Mouse (Mus musculus) cerebellum, postnatal 36 days (tissue): ENCODE results near the gene Gm13420.
"Not testable (repeated sequence)": the region's sequence is repeated elsewhere in the genome, so short reads cannot be mapped to it uniquely, and the experiment has no call there.

Experiments used
- DNase-seq, 2 experiments: peaks; one replicate each; pipeline ENCODE4 v3.0.0; 2021 to 2022; ENCODE audit warnings: mixed read lengths in 2 of 2

Gene Gm13420

GRCm38 (mm10) chr2:29737209-29737925, 14.1 kb downstream of the Gm13420 start:
- no peak for DNase-seq

DNA sequence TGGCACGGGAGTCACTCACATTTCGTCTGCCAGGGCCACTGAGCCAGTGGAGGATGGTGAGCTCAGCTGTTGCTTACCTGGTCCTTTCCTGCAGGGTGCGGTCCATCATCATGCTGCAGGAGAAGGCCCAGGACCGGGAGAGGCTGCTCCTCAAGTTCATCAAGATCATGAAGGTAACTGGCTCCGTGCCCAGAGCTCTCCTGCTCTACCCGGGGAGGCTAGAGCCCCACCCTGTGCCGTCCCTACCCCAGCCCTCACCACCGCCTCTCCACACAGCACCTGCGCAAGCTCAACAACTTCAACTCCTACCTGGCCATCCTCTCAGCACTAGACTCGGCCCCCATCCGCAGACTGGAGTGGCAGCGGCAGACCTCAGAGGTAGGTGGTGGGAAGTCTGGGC, 15.8 kb downstream of the Gm13420 start:
- DNase-seq, result no peak

GRCm38 (mm10) chr2:29733348-29733747, 18.1 kb downstream of the Gm13420 start:
- no peak for DNase-seq

DNA sequence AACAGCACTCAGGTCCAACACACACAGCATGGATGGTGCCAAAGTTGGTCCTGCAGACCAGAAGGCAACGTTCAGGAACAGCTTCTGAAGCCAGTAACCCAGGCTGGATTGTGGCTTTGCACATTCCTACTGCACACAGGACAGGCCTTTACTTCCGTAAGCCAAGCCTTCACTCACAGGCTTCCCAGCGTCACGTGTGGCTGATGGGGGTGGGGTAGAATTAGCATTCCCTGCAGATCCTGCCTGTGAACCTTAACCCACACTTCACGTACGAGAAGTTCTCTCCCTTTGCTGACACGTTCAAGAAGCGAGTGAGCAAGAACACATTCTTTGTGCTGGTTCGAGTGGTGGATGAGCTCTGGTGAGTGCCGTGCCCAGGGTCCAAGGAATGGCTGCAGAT, 18.9 kb downstream of the Gm13420 start:
- no peak for DNase-seq

GRCm38 (mm10) chr2:29731545-29731944, 19.9 kb downstream of the Gm13420 start:
- DNase-seq, result peak; percentile 55 to 64

DNA sequence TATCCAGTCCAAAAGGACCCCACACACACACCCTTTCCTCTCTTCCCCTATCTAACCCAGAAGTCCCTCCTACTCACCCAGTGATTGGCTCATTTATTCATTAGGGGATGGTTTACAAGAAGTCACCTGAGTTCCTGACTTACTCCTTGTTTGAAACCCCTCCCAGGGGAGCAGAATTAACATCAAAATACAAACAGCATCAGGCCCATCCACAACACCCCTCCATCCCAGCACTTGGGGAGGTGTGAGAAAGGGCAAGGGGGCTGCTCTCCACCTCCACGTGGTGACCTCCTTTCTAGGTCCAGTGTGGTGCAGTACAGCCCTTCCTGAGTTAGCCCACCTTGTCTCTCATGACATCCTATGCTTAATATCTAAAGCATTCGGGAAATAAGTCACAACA, 22.0 kb downstream of the Gm13420 start:
- DNase-seq, result no peak

DNA sequence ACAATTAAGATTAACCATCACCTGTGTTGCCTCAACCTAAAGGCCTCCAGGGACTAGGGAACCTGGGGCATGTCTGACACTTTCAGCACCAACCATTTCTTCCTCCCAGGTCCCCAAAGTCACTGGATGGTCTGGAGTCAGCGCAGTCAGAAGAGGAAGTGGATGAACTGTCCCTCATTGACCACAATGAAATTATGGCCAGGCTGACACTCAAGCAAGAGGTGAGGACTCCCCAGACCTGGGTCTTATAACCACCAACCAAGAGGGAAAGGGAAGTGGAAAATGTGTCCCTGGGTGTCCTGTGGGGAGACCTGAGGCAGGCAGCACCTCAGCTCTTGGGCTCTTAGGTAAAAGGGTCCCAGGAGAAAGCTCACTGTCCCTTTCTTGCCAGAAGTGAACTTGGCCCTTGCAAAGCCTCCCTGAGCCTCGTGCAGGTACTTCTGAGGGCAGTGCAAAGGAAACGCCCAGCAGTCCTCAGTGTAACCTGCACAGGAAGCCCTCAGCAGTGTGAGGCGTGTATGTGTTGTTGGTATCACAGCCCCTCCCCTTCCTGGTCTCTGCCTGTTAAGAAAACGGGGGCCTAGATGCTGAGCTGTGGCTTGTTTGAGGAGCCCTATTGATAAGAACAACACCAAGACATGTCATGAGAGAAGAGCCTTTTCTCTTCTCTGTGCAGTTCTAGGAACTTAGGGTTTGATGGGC, 26.7 kb downstream of the Gm13420 start:
- DNase-seq, result no peak

GRCm38 (mm10) chr2:29723132-29723531, 28.4 kb downstream of the Gm13420 start:
- DNase-seq, result no peak

- DNase-seq, result no peak
Observed at GRCm38 (mm10) chr2:29718581-29718980, 32.9 kb downstream of the Gm13420 start.

GRCm38 (mm10) chr2:29716691-29717090, 34.8 kb downstream of the Gm13420 start:
- DNase-seq, result no peak

DNA sequence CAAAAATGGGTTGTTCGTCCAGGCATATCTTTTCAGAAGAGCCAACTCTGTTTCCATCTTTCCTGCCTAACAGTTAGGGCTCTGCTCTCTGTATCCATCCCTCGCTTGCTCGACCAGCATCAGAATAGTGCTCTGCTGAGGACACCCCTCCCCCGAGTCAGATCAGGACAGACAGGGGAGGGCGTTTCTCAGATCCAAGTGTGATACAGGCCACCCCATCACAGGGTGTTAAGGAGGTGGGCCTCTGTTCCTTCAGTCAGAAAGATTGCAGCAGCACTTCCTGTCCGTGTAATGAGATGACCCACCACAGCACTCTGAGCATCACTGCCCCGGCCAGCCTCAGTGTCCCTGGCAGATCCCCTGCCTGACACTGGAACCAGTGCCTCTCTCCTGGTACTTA, 35.3 kb downstream of the Gm13420 start:
- no peak for DNase-seq

DNA sequence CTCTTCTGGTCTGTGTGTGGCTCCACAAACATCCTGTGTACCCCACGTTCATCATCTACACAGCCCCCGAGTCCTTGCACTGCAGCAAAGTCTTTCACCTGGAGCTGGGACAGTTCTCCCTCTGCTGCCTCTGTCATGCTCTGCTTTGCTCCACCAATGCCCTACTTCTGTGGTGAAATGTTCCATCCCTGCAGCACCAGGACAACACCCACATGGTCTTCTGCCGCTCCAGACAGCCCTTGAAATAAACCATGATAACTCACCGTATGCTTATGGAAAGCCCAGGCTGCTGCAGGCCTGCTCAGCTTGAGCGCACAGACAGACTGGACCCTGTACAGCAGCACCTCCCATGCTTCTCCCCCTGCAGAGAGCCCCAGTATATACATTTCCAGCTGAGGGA, 37.4 kb downstream of the Gm13420 start:
- no peak for DNase-seq

GRCm38 (mm10) chr2:29713501-29713900, 38.0 kb downstream of the Gm13420 start:
- no peak for DNase-seq

GRCm38 (mm10) chr2:29711877-29712276, 39.6 kb downstream of the Gm13420 start:
- DNase-seq, result no peak

GRCm38 (mm10) chr2:29711038-29711437, 40.4 kb downstream of the Gm13420 start:
- no peak for DNase-seq

DNA sequence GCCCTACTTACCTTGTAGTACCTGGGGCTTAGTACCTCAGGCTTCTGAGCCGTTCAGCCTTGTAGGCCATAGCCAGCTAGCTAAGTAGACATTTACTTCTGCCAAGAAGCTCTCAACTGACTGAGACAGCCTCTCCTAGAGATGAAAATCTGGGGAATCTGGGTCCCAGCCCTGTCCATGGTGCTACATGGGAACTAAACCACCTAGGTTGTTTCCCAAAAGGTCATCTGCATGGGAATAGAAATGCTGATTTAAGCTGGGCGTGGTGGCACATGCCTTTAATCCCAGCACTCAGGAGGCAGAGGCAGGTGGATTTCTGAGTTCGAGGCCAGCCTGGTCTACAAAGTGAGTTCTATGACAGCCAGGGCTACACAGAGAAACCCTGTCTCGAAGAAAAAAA, 43.3 kb downstream of the Gm13420 start:
- not testable (repeated sequence) for DNase-seq

DNA sequence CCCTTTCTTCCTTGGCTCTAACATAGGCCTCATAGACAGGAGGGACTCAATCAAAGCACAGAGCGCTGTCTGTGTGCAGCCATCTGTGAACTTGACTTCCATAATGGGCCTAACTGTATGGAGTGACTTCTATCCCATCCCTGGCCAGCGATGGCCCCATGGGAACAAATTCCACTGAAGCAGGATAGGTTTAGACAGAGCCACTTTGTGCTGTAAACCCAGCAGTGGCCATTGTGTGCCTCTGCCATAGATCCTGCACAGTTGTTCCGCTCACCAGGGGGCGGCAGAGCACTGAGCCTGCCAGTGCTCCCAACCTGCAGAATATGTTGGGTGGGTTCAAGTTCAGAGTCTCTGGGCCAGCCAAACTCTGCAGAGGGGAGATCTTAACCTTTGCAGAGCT, 43.8 kb downstream of the Gm13420 start:
- DNase-seq, result peak; percentile 37 to 45

DNA sequence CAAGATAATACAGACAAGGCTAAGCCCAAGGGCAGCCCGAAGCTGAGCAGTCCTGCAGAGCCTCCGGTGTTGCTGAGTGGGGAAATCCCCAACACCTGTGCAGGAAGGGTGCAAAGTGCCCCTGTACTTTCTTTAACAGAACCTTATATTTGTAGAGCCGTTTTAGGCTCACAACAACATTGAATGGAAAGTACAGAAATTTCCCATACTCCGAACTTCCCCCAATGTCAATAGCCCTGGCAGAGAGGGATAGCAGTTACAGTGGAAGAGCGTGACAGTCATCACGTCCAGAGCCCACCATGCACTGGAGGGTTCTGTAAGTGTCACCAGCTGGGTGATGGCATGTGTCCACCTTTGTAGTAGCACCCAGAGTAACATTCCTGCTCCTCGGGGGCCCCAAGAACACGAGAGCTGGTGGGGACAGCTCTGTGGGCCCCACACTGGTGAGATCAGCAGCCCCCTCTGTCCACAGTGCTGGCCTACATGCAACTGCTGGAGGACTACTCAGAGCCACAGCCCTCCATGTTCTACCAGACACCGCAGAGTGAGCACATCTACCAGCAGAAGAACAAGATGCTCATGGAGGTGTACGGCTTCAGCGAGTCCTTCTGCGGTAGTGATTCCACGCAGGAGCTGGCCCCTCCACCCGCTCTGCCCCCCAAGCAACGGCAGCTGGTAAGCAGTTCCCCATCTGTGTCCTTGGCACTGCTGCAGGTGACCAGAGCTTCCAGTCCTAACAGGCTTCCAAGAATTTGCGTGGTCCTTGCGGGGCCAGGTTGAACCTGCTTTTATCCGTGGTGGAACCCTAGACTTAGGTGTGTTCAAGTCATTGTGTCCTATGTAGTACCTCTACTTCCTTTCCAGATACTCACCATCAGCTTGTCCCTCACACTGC, 44.5 kb downstream of the Gm13420 start:
- peak; percentile 60 to 66 for DNase-seq

- DNase-seq, result peak; percentile 87 to 89
Observed at GRCm38 (mm10) chr2:29705493-29705892, 46.0 kb downstream of the Gm13420 start.

GRCm38 (mm10) chr2:29703104-29704081, 48.1 kb downstream of the Gm13420 start:
- no peak for DNase-seq

DNA sequence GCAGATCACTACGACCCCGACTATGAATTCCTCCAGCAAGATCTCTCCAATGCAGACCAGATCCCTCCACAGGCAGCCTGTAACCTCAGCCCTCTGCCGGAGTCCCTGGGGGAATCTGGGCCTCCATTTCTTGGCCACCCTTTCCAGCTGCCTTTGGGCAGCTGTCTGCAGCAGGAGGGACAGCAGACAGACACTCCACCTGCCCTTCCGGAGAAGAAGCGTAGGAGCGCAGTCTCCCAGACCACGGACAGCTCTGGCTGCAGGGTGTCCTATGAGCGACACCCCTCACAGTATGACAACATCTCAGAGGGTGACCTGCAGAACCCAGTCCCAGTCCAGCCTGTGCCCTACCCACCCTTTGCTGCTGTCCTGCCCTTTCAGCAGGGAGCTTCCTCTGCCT, 49.3 kb downstream of the Gm13420 start:
- no peak for DNase-seq

- no peak for DNase-seq
Observed at GRCm38 (mm10) chr2:29701393-29701792, 50.1 kb downstream of the Gm13420 start.
